Mouse (Mus musculus) T-helper 17 cell (primary cell): ENCODE results near the gene Cmpk1.

Experiments
- in situ Hi-C, 2 experiments: fragments of 300-600 bp; cut with MboI, MseI; formaldehyde crosslinking; loops; 1 replicate in 1 of 2; 2 replicates in 1 of 2; pipeline ENCODE4 v1.15.1; 2025; ENCODE audit warnings: high pct_unique_total_duplicates in 2 of 2

Gene Cmpk1

DNA sequence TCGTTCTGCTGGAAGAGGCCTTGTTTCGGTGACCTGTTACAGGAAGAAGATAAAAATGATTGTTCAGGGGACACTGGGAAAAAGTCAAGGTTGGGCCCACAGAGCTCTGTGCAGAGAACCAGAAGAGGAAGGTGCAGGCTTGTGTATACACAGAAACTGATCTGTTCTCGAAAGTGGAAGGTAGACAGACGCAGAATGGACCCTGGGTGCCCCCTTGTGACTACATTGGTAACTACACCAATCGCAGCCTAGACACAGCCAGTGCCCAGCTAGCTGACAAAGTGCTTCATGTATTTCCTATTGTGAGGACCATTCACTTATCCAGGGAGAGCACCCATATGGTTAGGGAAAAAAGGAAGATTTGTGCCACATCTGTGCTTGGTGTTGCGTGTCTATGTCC lies 39.6 kb downstream of the Cmpk1 start:
- in situ Hi-C loops: loop anchor here (5.0 kb wide), 2 partner anchors 35 to 280 kb away; no protein-coding TSS in a partner anchor

- in situ Hi-C loops: loop anchor here (5.0 kb wide), 2 partner anchors 34 to 279 kb away; no protein-coding TSS in a partner anchor
These were observed 40.6 kb downstream of the Cmpk1 start for GRCm38 (mm10) chr4:114946416-114946815.

GRCm38 (mm10) chr4:114945021-114945420 lies 42.0 kb downstream of the Cmpk1 start:
- in situ Hi-C loops: loop anchor here (5.0 kb wide), 2 partner anchors 33 to 278 kb away; no protein-coding TSS in a partner anchor

- in situ Hi-C loops: no loop called here
These were observed 44.5 kb downstream of the Cmpk1 start for GRCm38 (mm10) chr4:114942583-114942982.

DNA sequence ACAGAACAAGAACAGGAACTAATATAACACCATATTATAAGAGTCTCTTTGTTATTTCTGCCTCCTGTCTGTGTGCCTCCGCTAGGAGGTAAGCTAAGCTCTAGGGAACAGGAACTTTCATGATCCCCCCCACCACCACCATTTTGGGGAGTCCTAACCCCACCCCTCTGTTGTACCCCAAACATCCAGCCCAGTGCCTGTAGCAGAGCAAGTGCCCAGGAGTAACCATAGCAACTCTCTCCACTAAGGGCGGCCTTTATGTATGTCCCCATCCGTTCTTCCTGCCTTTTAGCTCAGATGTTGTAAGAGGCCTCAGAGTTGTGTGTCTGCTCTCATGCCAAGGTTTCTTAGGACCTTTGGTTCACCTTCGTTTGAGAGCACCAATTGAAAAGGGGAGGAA lies 44.9 kb downstream of the Cmpk1 start:
- in situ Hi-C loops: no loop called here

DNA sequence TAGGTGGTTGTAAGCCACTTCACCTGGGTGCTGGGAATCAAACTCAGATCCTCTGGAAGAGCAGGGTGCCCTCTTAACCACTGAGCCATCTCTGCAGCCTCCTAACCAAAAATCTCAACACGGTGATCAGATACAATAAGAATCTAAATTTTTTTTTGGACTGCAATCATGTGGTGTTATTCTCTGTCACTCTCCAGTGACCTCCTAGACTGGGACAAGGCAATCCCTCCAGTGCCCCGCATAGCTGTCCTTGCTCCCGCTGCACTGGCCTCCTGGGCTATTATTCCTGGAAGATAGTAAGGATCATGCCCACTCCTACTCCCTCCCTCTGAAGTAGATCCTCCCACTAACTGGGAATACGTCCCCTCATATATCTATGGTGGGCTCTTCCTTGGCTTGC lies 45.7 kb downstream of the Cmpk1 start:
- in situ Hi-C loops: no loop called here

GRCm38 (mm10) chr4:114938248-114938647 lies 48.8 kb downstream of the Cmpk1 start:
- in situ Hi-C loops: no loop called here

- in situ Hi-C loops: no loop called here
These were observed 49.5 kb downstream of the Cmpk1 start for GRCm38 (mm10) chr4:114937459-114938047.

- in situ Hi-C loops: no loop called here
These were observed 52.9 kb downstream of the Cmpk1 start for GRCm38 (mm10) chr4:114934188-114934587.

- in situ Hi-C loops: no loop called here
These were observed 54.3 kb downstream of the Cmpk1 start for GRCm38 (mm10) chr4:114932747-114933146.

DNA sequence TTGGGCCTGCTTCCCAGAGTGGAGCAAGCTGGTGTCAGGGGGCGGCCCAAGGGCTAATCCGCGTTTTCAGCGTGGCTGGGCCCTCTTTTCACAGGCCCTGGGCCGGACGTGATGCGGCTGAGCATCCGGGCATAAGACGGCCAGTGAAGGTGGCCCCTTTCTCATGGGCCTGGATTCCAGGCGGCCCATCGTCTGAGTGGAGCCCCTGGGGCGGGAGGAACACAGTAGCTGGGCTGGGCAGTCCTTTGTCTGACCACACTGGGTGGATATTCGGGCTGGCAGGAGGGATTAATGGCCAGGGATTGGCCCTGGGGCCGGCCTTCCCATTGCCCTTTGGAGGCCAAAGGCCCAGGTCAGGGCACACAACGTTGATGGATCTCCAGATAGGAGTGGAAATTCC lies 57.9 kb downstream of the Cmpk1 start:
- in situ Hi-C loops: no loop called here

DNA sequence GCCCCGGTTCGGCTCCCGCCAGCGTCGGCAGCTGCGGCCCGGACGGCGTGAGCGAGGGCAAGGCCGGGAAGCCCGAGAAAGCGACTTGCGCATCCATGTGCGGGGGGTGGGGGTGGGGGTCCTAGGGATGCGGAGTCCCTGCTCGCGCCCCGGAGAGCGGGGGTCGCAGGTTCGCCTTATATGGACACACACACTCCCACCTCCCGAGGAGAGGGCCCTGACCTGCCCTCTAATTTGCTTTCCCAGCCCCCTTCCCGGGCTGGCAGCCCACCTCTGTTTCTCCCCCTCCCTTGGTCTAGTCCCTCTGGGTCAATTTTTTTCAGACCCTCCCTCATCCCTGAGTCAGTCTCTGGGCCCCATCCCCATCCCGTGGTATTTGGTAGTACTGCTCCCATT lies 61.1 kb downstream of the Cmpk1 start, which contains the start of gene Foxe3:
Gene Foxe3 (minus strand): TSS at position 97 of the 396 bp plus-strand sequence.
- in situ Hi-C loops: no loop called here

- in situ Hi-C loops: loop anchor here in 1 of 2 experiments (25.0 kb wide), 1 partner anchor 263 kb away; no protein-coding TSS in a partner anchor
These were observed 61.8 kb downstream of the Cmpk1 start for GRCm38 (mm10) chr4:114924971-114925916.

GRCm38 (mm10) chr4:114917091-114917490 lies 70.0 kb downstream of the Cmpk1 start:
- in situ Hi-C loops: loop anchor here in 1 of 2 experiments (25.0 kb wide), 1 partner anchor 255 kb away; no protein-coding TSS in a partner anchor

GRCm38 (mm10) chr4:114916056-114916455 lies 71.0 kb downstream of the Cmpk1 start:
- in situ Hi-C loops: loop anchor here in 1 of 2 experiments (25.0 kb wide), 1 partner anchor 254 kb away; no protein-coding TSS in a partner anchor

DNA sequence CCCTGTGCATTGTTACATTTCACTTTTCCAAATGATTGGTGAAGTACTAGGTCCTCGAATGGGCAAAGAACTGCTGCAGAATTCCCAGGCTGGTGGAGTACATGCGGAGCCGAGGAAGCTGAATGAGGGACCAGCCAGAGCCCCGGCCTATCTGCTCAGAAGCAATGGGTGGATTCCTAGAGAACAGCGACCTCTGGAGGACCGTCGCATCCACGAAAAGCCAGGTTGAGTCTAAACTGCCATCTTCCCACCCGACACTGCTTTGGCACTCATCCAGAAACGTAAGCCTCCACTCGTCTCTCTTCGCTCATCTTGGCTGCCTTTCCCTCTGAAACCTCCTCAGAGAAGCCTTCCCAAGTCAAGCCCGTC lies 73.5 kb downstream of the Cmpk1 start:
- in situ Hi-C loops: loop anchor here in 1 of 2 experiments (5.0 to 25.0 kb wide), 2 partner anchors 34 to 251 kb away; no protein-coding TSS in a partner anchor

GRCm38 (mm10) chr4:114912705-114913593 lies 74.1 kb downstream of the Cmpk1 start:
- in situ Hi-C loops: loop anchor here in 1 of 2 experiments (5.0 to 25.0 kb wide), 2 partner anchors 34 to 251 kb away; no protein-coding TSS in a partner anchor

DNA sequence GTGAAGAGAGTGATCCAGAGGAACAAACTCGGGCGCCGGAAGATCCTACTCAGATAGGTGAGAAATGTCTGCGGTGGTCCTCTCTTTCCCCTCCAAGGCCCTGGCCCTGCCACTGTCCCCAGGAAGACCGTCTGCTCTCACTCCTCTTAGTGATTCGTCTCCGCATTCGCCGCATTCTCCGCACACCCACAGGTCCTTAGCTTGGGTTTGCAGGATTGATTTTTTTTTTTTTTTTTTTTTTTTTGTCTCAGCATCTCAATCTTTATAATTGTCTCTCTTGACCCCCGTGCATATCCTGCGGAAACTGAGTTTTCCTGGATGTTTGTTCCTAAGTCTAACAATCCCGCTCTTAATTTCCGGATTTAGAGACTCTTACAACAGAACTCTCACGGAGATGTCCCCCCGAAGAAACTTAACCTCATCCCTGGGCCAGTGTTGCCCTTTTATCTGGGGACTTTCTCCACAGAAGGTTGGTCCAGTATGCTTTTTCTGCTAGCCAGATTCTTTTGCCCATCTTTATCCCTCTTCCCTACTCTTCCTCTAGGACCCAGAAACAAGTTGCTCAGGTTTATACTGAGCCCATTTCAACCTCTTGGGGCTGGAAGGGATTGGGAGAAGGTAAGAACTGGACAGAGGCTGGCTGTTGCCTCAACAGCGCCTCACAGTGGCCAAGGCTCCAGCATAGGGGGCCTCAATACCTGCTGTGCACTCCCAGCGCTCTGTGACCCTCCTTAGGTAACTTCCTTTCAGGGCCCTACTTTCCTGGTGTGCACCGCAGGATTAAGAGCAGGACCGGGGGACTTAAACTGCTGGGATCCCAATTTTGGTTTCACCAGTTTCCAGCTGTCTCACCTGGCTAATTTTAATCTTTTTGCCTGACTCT lies 77.2 kb downstream of the Cmpk1 start:
- in situ Hi-C loops: loop anchor here in 1 of 2 experiments (5.0 to 25.0 kb wide), 2 partner anchors 37 to 248 kb away; no protein-coding TSS in a partner anchor
